ENCODE assay signal across 11 mouse cellular contexts in genomic region chr5:116809001-116809759, GRCm38 (mm10).
DNase-seq lines count a peak whose midpoint lies in the region; ATAC-seq lines count a peak whose summit lies in the region.
"Had no signal": no experiment of that assay in that cellular context is flagged by ENCODE, and none has a peak within 500 bp of the region (broad histone marks: within the 10 kb centered on the region; RNA-seq: fewer than 3 reads in every experiment).

No protein-coding gene starts in this region.

- H3K9ac ChIP-seq in forebrain, embryonic 13.5 days: no peak overlapping the region
- no peak overlapping the region for H3K9ac ChIP-seq in neural tube, embryonic 11.5 days (ENCODE audit: low read length)

- no peaks in the 10 kb centered on the region for H3K27me3 ChIP-seq in forebrain, embryonic 13.5 days
- no peaks in the 10 kb centered on the region; the same call in 1 of the 2 replicates for H3K27me3 ChIP-seq in neural tube, embryonic 11.5 days (ENCODE audit: control insufficient read depth, insufficient read depth, low read length)
- no peaks in the 10 kb centered on the region for H3K27me3 ChIP-seq in limb, embryonic 10.5 days (ENCODE audit: low read depth, poor library complexity, severe bottlenecking)

- H3K4me3 ChIP-seq in forebrain, embryonic 13.5 days: peak overlapping the region; percentile 8; the same call in 1 of the 2 replicates
- no peak overlapping the region for H3K4me3 ChIP-seq in neural tube, embryonic 11.5 days (ENCODE audit: low read depth, low read length)
- no peak overlapping the region for H3K4me3 ChIP-seq in limb, embryonic 10.5 days

- peak overlapping the region; percentile 51 for H3K4me2 ChIP-seq in forebrain, embryonic 13.5 days
- 0 out of 2 replicates have a peak overlapping the region, but pooled peaks have one; percentile 25 for H3K4me2 ChIP-seq in neural tube, embryonic 11.5 days (ENCODE audit: low read depth)

- ATAC-seq in forebrain, embryonic 13.5 days: peak; percentile 93
- ATAC-seq in neural tube, embryonic 11.5 days (ENCODE audit: insufficient read depth, low FRiP score, low TSS enrichment): peak; percentile 88

- H3K36me3 ChIP-seq in forebrain, embryonic 13.5 days (ENCODE audit: poor library complexity, severe bottlenecking): no peaks in the 10 kb centered on the region
- H3K36me3 ChIP-seq in neural tube, embryonic 11.5 days (ENCODE audit: control insufficient read depth, insufficient read depth, low read length): no peaks in the 10 kb centered on the region
- H3K36me3 ChIP-seq in limb, embryonic 10.5 days: no peaks in the 10 kb centered on the region

- DNase-seq in embryo, embryonic 10 days (ENCODE audit: low spot score): peak; percentile 74
- DNase-seq in layer of hippocampus, postnatal 14 days (ENCODE audit: low spot score in 2 of 2): peak; percentile 24 to 45
- peak; percentile 84 for DNase-seq in neural tube, embryonic 11.5 days (ENCODE audit: low spot score)
- DNase-seq in urinary bladder, adult 2 months (ENCODE audit: low spot score): no peak
- no peak for DNase-seq in urinary bladder, postnatal 36 days (ENCODE audit: low spot score in 2 of 2)
- no peak for DNase-seq in limb, embryonic 10.5 days (ENCODE audit: low spot score)
- no peak for DNase-seq in urinary bladder, postnatal 14 days (ENCODE audit: low spot score)
- DNase-seq: gastrocnemius, postnatal 10 days; kidney, adult 18-20 months; lung, adult 2 months had no signal

- WGBS in forebrain, embryonic 13.5 days: 10% methylated on average over 17 of the region's 17 CpGs
- 25% methylated on average over 17 of the region's 17 CpGs for WGBS in neural tube, embryonic 11.5 days
- 61% methylated on average over 17 of the region's 17 CpGs for WGBS in limb, embryonic 10.5 days

- H3K9me3 ChIP-seq in forebrain, embryonic 13.5 days (replicated peaks): no peaks in the 10 kb centered on the region
- no peaks in the 10 kb centered on the region for H3K9me3 ChIP-seq in neural tube, embryonic 11.5 days (ENCODE audit: control insufficient read depth, low read length)
- H3K9me3 ChIP-seq in limb, embryonic 10.5 days (replicated peaks): no peaks in the 10 kb centered on the region

- H3K27ac ChIP-seq in forebrain, embryonic 13.5 days: peak overlapping the region; percentile 80
- peak overlapping the region; percentile 78 for H3K27ac ChIP-seq in neural tube, embryonic 11.5 days (ENCODE audit: low read depth, low read length)
- H3K27ac ChIP-seq in limb, embryonic 10.5 days: no peak overlapping the region

- H3K4me1 ChIP-seq in forebrain, embryonic 13.5 days: peaks cover 15% of the 10 kb centered on the region
- peaks cover 7% of the 10 kb centered on the region for H3K4me1 ChIP-seq in neural tube, embryonic 11.5 days (ENCODE audit: control insufficient read depth, insufficient read depth, low read length)
- H3K4me1 ChIP-seq in limb, embryonic 10.5 days: 0 out of 2 replicates have a peak, but pooled peaks cover 3% of the 10 kb centered on the region

Comparison
In these comparisons a context has a peak if more than half of its experiments do, and no peak if none do; other contexts are left out.
1. DNase-seq: peak in embryo, embryonic 10 days (single experiment), layer of hippocampus, postnatal 14 days (2 of 2) and neural tube, embryonic 11.5 days (single experiment); none in urinary bladder, adult 2 months (single experiment), urinary bladder, postnatal 36 days (0 of 2), limb, embryonic 10.5 days (single experiment) and urinary bladder, postnatal 14 days (single experiment).